9 mouse cellular contexts compared by ENCODE assay signal in the genomic region with DNA sequence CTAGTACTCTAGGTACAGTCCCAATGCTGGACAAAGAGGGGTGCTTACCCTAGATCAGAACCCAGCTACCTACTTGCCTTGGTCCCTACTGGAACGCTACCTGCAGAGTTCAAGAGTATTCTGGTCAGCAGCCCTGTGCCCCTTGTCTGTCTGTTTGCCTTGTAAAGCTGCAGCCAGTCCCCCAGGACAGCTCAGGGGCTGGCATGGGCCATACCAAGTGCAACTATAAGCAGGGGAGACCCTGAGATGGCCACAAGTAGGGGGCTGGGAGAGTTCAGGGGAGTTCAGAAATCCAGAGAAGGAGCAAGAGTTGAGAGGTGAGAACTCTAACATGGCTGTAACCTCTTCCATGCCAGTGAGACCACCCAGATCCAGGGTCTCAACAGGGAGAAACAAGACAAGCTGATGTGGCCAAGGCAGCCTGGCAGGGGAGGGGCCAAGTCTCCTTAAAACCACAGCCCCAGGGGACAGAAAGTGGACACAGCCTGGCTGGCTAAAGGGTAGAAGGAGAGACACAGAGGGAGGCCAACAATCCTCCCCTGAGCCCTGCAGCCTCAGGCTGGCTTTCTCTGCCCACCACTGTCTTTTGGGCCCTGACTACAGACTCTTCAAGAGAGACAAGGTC. TPM values are rescaled to one million over a fixed set of nuclear protein-coding genes. Genes with fewer than 3 reads are reported as not detected.
DNase-seq lines count a peak whose midpoint lies in the region; ATAC-seq and TF ChIP-seq lines count a peak whose summit lies in the region.
"Had no signal": no experiment of that assay in that cellular context is flagged by ENCODE, and none has a peak within 500 bp of the region (broad histone marks: within the 10 kb centered on the region; RNA-seq: fewer than 3 reads in every experiment).

No protein-coding gene starts in this region.

- H3K9me3 ChIP-seq in kidney, postnatal 0 days (replicated peaks; ENCODE audit: low read length) = no peaks in the 10 kb centered on the region
- no peaks in the 10 kb centered on the region for H3K9me3 ChIP-seq in forebrain, embryonic 13.5 days (replicated peaks)
- no peaks in the 10 kb centered on the region for H3K9me3 ChIP-seq in limb, embryonic 10.5 days (replicated peaks)
- H3K9me3 ChIP-seq in neural tube, embryonic 12.5 days = no peaks in the 10 kb centered on the region

- no peak for ATAC-seq in kidney, postnatal 0 days (replicated peaks; ENCODE audit: low FRiP score, low read depth)
- ATAC-seq in forebrain, embryonic 13.5 days = no peak
- no peak for ATAC-seq in neural tube, embryonic 12.5 days (ENCODE audit: low FRiP score, low read depth)
- no peak for ATAC-seq in monocyte, adult 5-6 weeks (replicated peaks; ENCODE audit: insufficient number of reproducible peaks, low FRiP score, low TSS enrichment, poor library complexity, severe bottlenecking)
- no peak for ATAC-seq in megakaryocyte progenitor cell, adult 5-6 weeks (replicated peaks; ENCODE audit: poor library complexity)

- peaks cover 29% of the 10 kb centered on the region for H3K4me1 ChIP-seq in kidney, postnatal 0 days (replicated peaks; ENCODE audit: insufficient read depth, low read length)
- peaks cover 53% of the 10 kb centered on the region for H3K4me1 ChIP-seq in forebrain, embryonic 13.5 days
- H3K4me1 ChIP-seq in limb, embryonic 10.5 days = peaks cover 66% of the 10 kb centered on the region
- H3K4me1 ChIP-seq in neural tube, embryonic 12.5 days = peaks cover 50% of the 10 kb centered on the region

- H3K4me2 ChIP-seq in kidney, postnatal 0 days (ENCODE audit: low read length) = peak overlapping the region; percentile 16; the same call in 1 of the 2 replicates
- H3K4me2 ChIP-seq in forebrain, embryonic 13.5 days = peak overlapping the region; percentile 27
- H3K4me2 ChIP-seq in neural tube, embryonic 12.5 days (replicated peaks) = peak overlapping the region; percentile 20; the same call in 1 of the 2 replicates

- peak overlapping the region; percentile 23; the same call in 1 of the 2 replicates for H3K9ac ChIP-seq in kidney, postnatal 0 days (ENCODE audit: low read depth, low read length)
- H3K9ac ChIP-seq in forebrain, embryonic 13.5 days = no peak overlapping the region
- 0 out of 2 replicates have a peak overlapping the region, but pooled peaks have one; percentile 3 for H3K9ac ChIP-seq in neural tube, embryonic 12.5 days

- WGBS in kidney, postnatal 0 days = 67% methylated on average over 1 of the region's 1 CpGs
- 77% methylated on average over 1 of the region's 1 CpGs for WGBS in forebrain, embryonic 13.5 days
- WGBS in limb, embryonic 10.5 days = 63% methylated on average over 1 of the region's 1 CpGs
- 75% methylated on average over 1 of the region's 1 CpGs for WGBS in neural tube, embryonic 12.5 days

- peak; percentile 48 for DNase-seq in kidney, postnatal 0 days (ENCODE audit: low spot score)
- DNase-seq in kidney, postnatal 14 days = no peak
- DNase-seq in limb, embryonic 10.5 days (ENCODE audit: low spot score) = no peak
- DNase-seq in cerebellum, postnatal 36 days = no peak
- DNase-seq: kidney, adult 8-10 months had no signal

- peaks cover 16% of the 10 kb centered on the region; the same call in 1 of the 2 replicates for H3K36me3 ChIP-seq in kidney, postnatal 0 days (ENCODE audit: insufficient read depth, low read length)
- peaks cover 36% of the 10 kb centered on the region for H3K36me3 ChIP-seq in forebrain, embryonic 13.5 days (ENCODE audit: poor library complexity, severe bottlenecking)
- peaks cover 37% of the 10 kb centered on the region for H3K36me3 ChIP-seq in limb, embryonic 10.5 days
- peaks cover 25% of the 10 kb centered on the region for H3K36me3 ChIP-seq in neural tube, embryonic 12.5 days

- no peak for TF ChIP-seq CTCF in kidney, postnatal 0 days (IDR thresholded peaks at IDR 0.05; ENCODE audit: low read depth)

- H3K27ac ChIP-seq in kidney, postnatal 0 days = no peak overlapping the region
- no peak overlapping the region; the same call in 1 of the 2 replicates for H3K27ac ChIP-seq in forebrain, embryonic 13.5 days
- peak overlapping the region; percentile 61 for H3K27ac ChIP-seq in limb, embryonic 10.5 days
- no peak overlapping the region for H3K27ac ChIP-seq in neural tube, embryonic 12.5 days

- H3K27me3 ChIP-seq in kidney, postnatal 0 days (ENCODE audit: insufficient read depth, low read length) = no peaks in the 10 kb centered on the region
- H3K27me3 ChIP-seq in forebrain, embryonic 13.5 days = no peaks in the 10 kb centered on the region
- no peaks in the 10 kb centered on the region for H3K27me3 ChIP-seq in limb, embryonic 10.5 days (ENCODE audit: low read depth, poor library complexity, severe bottlenecking)
- no peaks in the 10 kb centered on the region for H3K27me3 ChIP-seq in neural tube, embryonic 12.5 days (replicated peaks)

- H3K4me3 ChIP-seq in kidney, postnatal 0 days (replicated peaks; ENCODE audit: low read depth, low read length) = no peak overlapping the region
- H3K4me3 ChIP-seq in forebrain, embryonic 13.5 days = peak overlapping the region; percentile 9; the same call in 1 of the 2 replicates
- peak overlapping the region; percentile 0; the same call in 1 of the 2 replicates for H3K4me3 ChIP-seq in limb, embryonic 10.5 days
- H3K4me3 ChIP-seq in neural tube, embryonic 12.5 days = no peak overlapping the region

RNA-seq across cellular contexts. Expression of gene Ampd2, which starts 4.1 kb away (rescaled TPM):
- polyA plus RNA-seq in kidney, postnatal 0 days (2015; fragmentation: Nextera tagmentation; extraction: Ambion mirVana) = 35.8 and 38.2 TPM in 2 replicates
- polyA plus RNA-seq in forebrain, embryonic 13.5 days (2015; fragmentation: Nextera tagmentation; extraction: Ambion mirVana) = 38.6 and 45.3 TPM in 2 replicates
- 68.8 and 69.7 TPM in 2 replicates for polyA plus RNA-seq in limb, embryonic 10.5 days (2016; fragmentation: Nextera tagmentation; extraction: Ambion mirVana)
- polyA plus RNA-seq in neural tube, embryonic 12.5 days (2016; fragmentation: Nextera tagmentation; extraction: Ambion mirVana) = 47.7 and 51.2 TPM in 2 replicates
- total RNA-seq in monocyte, adult 5-6 weeks (2017) = 15.6 to 22.0 TPM (median 18.4 TPM) in 3 replicates
- 52.9 and 63.6 TPM in 2 replicates for total RNA-seq in megakaryocyte progenitor cell, adult 5-6 weeks (2015)
- 33.9 and 48.4 TPM in 2 replicates for total RNA-seq in megakaryocyte progenitor cell, adult 5-6 weeks (2017)

RNA-seq across cellular contexts. Expression of gene Gnat2, which starts 10.2 kb away (rescaled TPM):
- polyA plus RNA-seq in kidney, postnatal 0 days (2015; fragmentation: Nextera tagmentation; extraction: Ambion mirVana) = 1.0 and 1.2 TPM in 2 replicates
- 0.44 and 0.57 TPM in 2 replicates for polyA plus RNA-seq in forebrain, embryonic 13.5 days (2015; fragmentation: Nextera tagmentation; extraction: Ambion mirVana)
- 1.6 and 2.4 TPM in 2 replicates for polyA plus RNA-seq in limb, embryonic 10.5 days (2016; fragmentation: Nextera tagmentation; extraction: Ambion mirVana)
- polyA plus RNA-seq in neural tube, embryonic 12.5 days (2016; fragmentation: Nextera tagmentation; extraction: Ambion mirVana) = 0.43 and 0.57 TPM in 2 replicates
- not detected in 3 replicates for total RNA-seq in monocyte, adult 5-6 weeks (2017)
- 0.72 and 1.8 TPM in 2 replicates for total RNA-seq in megakaryocyte progenitor cell, adult 5-6 weeks (2015)
- 1.0 and 2.0 TPM in 2 replicates for total RNA-seq in megakaryocyte progenitor cell, adult 5-6 weeks (2017)

RNA-seq across cellular contexts. Expression of gene Gstm4, which starts 37.7 kb away (rescaled TPM):
- 21.8 and 22.1 TPM in 2 replicates for polyA plus RNA-seq in kidney, postnatal 0 days (2015; fragmentation: Nextera tagmentation; extraction: Ambion mirVana)
- polyA plus RNA-seq in forebrain, embryonic 13.5 days (2015; fragmentation: Nextera tagmentation; extraction: Ambion mirVana) = 10.8 and 11.4 TPM in 2 replicates
- polyA plus RNA-seq in limb, embryonic 10.5 days (2016; fragmentation: Nextera tagmentation; extraction: Ambion mirVana) = 11.6 and 15.1 TPM in 2 replicates
- 11.6 and 14.5 TPM in 2 replicates for polyA plus RNA-seq in neural tube, embryonic 12.5 days (2016; fragmentation: Nextera tagmentation; extraction: Ambion mirVana)
- 7.4 to 12.4 TPM (median 8.4 TPM) in 3 replicates for total RNA-seq in monocyte, adult 5-6 weeks (2017)
- total RNA-seq in megakaryocyte progenitor cell, adult 5-6 weeks (2015) = 12.5 and 15.8 TPM in 2 replicates
- total RNA-seq in megakaryocyte progenitor cell, adult 5-6 weeks (2017) = 15.1 and 22.1 TPM in 2 replicates

Comparison
In these comparisons a context has a peak if more than half of its experiments do, and no peak if none do; other contexts are left out.
1. H3K4me3 ChIP-seq: peak in forebrain, embryonic 13.5 days (single experiment) and limb, embryonic 10.5 days (single experiment); none in kidney, postnatal 0 days (single experiment) and neural tube, embryonic 12.5 days (single experiment).
2. Peak in every context shown above with its lines, with median percentiles within 50 percentile points of each other: H3K4me2 ChIP-seq.